Mouse (Mus musculus) gastrocnemius, adult 2 months (tissue): ENCODE results near the gene Ybx3. TPM values are rescaled to one million over a fixed set of nuclear protein-coding genes. Genes with fewer than 3 reads are reported as not detected.

Experiments used
- DNase-seq: peaks from one replicate; pipeline ENCODE4 v3.0.0; 2022
- H3K27ac ChIP-seq: fragments of 200-600 bp; 2 replicates; pipeline ENCODE4 v1.8.1; 2022; ENCODE audit warnings: mild to moderate bottlenecking
- H3K4me3 ChIP-seq: fragments of 200-600 bp; 2 replicates; pipeline ENCODE4 v1.8.1; 2022; ENCODE audit warnings: mild to moderate bottlenecking, moderate library complexity
- CTCF ChIP-seq: fragments of 200-600 bp; IDR thresholded peaks from 2 replicates; pipeline ENCODE4 v1.8.1; 2022; ENCODE audit warnings: antibody characterized with exemption, mild to moderate bottlenecking, moderate library complexity
- intact Hi-C: fragments of 180-260 bp; cut with DNase I; formaldehyde crosslinking; loops from one replicate; pipeline ENCODE4 v1.15.1; 2025
- total RNA-seq, 2 experiments: library from RNA; stranded (reverse); gene quantifications; 2 replicates each; pipeline ENCODE4 v1.2.3; 2021

Ybx3 gene
- total RNA-seq, 2 experiments from 2014 or later: 1,637 to 2,309 TPM

- TF ChIP-seq CTCF: no peak
- intact Hi-C loops: no loop called here
- Histone ChIP-seq H3K27ac (peak overlapping the region; percentile 99), H3K4me3 (peak overlapping the region; percentile 27; the same call in 1 of the 2 replicates)
- no peak for DNase-seq
Measured at GRCm38 (mm10) chr6:131378858-131379428, 9.3 kb downstream of the Ybx3 start.

- Histone ChIP-seq H3K4me3 (no peak overlapping the region), H3K27ac (peak overlapping the region; percentile 99)
- no peak for DNase-seq
- intact Hi-C loops: no loop called here
- TF ChIP-seq CTCF: no peak
Measured at GRCm38 (mm10) chr6:131377378-131377777, 10.9 kb downstream of the Ybx3 start.

GRCm38 (mm10) chr6:131374594-131375340, 13.5 kb downstream of the Ybx3 start:
- peak overlapping the region; percentile 39 for H3K4me3 ChIP-seq
- intact Hi-C loops: loop anchor here (1.0 kb wide), 1 partner anchor 9 kb away; no protein-coding TSS in a partner anchor
- TF ChIP-seq CTCF: no peak
- H3K27ac ChIP-seq: peak overlapping the region; percentile 88
- DNase-seq: peak; percentile 66

DNA sequence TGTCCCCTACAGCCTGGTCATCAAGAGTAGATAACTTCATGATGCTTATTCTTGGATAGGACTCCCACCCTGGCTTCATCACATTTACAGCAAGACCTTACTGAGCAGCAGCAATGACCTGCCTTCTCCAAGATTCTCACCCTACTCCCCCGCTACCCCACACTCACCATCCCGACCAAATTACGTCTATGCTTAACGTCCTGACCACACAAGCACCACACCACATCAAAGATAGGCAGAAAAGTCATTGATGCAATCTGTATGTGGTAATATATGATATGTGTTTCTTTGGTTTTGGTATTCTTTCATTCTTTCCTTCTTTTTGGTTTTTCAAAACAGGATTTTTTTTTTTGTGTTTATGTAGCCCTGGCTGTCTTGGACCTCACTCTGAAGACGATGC, 15.1 kb downstream of the Ybx3 start:
- no peak for TF ChIP-seq CTCF
- H3K27ac ChIP-seq: peak overlapping the region; percentile 88
- intact Hi-C loops: no loop called here
- no peak for DNase-seq
- no peak overlapping the region; the same call in 1 of the 2 replicates for H3K4me3 ChIP-seq

DNA sequence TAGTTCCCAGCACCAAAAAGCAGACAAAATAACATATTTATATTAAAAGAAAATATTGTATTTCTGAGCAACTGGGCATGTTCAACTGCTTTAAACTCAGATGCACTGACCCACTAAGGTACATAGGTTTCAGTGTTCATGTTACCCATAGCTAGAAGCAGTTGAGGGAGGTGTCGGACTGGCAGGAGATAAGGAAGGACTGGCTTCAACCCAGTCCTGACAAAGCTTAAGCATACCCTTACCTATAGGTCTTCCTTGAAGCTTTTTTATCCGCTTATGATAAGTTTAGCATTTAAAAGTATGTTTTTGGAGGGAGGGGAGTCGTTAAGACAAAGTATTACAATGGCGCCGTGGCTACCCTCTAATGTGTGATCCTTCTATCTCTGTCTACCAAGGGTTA, 17.5 kb downstream of the Ybx3 start:
- no peak for TF ChIP-seq CTCF
- no peak for DNase-seq
- intact Hi-C loops: no loop called here
- Histone ChIP-seq H3K27ac (peak overlapping the region; percentile 88), H3K4me3 (peak overlapping the region; percentile 17; the same call in 1 of the 2 replicates)

DNA sequence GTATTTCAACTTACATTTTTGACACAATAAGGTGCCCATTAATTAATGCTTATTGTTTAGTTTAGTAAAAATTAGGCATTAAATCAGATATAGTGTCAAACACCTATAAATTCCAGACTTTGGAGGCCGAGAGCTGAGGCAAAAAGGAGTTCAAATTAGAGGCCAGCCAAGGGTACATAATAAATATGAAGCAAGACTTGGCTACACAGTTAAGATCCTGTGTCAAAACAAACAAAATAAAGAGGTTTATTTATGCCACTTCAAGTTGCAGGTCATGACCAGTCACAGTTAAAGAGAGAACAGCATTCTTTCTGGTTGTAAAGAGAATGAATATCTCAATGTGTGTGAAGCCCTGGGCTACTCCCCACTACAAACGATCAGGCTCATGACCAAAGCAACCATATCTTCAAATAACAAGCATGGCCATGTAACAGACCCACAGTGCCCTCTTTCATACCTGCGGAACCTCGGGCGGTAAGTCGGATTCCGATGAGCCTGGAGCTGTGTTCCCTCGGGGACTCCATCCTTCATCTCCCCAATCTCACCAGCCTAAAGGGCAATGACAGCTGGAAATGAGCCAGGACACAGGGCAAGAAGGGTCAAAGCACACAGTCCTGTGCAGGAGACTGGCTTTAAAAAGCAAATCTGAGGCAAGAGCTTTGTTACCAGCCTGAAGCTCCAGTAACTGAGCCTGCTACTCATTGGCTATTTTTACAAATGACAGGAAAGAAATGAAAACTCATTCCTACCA, 18.2 kb downstream of the Ybx3 start:
- Histone ChIP-seq H3K4me3 (no peak overlapping the region), H3K27ac (peak overlapping the region; percentile 88)
- intact Hi-C loops: no loop called here
- peak; percentile 55 for DNase-seq
- TF ChIP-seq CTCF: no peak

GRCm38 (mm10) chr6:131367101-131367500, 21.2 kb downstream of the Ybx3 start:
- intact Hi-C loops: no loop called here
- no peak overlapping the region for H3K27ac ChIP-seq
- no peak overlapping the region for H3K4me3 ChIP-seq
- TF ChIP-seq CTCF: peak; percentile 69
- DNase-seq: no peak

GRCm38 (mm10) chr6:131364353-131364752, 23.9 kb downstream of the Ybx3 start:
- DNase-seq: no peak

DNA sequence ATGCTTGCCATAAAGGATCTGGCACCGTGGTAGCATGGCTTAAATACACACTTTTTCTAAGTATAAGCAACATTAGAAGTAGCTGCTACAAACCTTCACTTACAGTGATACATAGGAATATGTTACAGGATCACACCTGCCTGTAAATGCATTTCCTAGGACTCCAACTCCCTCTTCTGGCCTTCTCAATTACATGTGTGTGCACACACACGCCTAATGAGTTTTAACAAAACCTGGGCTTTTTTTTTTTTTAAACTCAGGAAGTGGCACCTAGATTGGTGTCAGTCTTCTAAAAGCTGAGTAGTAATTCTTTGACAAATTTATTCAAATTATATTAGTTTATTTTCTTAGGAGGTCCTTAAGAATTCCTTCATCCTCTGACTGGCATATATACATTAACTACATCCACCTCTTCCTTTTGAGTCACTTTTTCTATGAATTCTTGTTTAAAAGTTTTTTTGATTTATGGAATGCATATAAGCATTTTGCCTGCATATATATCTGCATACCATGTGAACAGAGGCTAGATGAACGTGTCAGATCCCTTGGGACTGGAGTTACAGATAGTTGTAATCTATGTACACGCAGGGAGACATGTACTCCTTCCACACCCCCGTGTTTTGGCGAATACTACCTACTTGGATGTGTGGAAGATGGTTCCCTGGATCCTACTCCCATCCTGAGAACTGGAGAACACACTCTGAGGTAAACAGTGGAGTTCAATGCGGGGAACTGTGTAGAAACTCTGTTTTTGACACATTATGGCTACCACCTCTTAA, 25.1 kb downstream of the Ybx3 start:
- no peak overlapping the region for H3K4me3 ChIP-seq
- DNase-seq: no peak
- intact Hi-C loops: no loop called here
- TF ChIP-seq CTCF: no peak
- H3K27ac ChIP-seq: no peak overlapping the region

More at GRCm38 (mm10) chr6:131364353-131364752, 23.9 kb downstream of the Ybx3 start:
- Histone ChIP-seq H3K4me3 (no peak overlapping the region), H3K27ac (no peak overlapping the region)
- TF ChIP-seq CTCF: no peak
- intact Hi-C loops: no loop called here

GRCm38 (mm10) chr6:131360693-131361092, 27.6 kb downstream of the Ybx3 start:
- Histone ChIP-seq H3K27ac (no peak overlapping the region), H3K4me3 (no peak overlapping the region)
- DNase-seq: peak; percentile 68
- intact Hi-C loops: no loop called here
- no peak for TF ChIP-seq CTCF

DNA sequence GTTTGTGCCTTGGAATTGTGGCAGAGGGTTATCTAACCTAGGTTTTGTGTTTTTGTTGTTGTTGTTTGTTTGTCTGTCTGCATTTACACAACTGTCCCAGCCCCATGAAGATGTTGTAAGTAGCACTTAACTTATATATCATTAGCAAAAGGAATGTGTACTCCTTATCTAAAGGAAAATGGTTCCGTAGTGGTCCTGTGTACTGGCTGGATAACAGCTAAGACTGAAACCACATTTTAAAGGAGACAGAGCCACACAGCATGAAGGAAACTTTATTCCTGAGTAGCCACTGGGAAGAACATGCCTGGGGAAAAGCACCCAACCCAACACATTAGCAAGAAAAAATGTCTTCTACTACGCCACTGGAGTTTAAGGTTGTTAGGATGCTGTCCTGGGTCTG, 28.7 kb downstream of the Ybx3 start:
- no peak for DNase-seq
- TF ChIP-seq CTCF: no peak
- no peak overlapping the region for H3K4me3 ChIP-seq
- no peak overlapping the region for H3K27ac ChIP-seq
- intact Hi-C loops: no loop called here

DNA sequence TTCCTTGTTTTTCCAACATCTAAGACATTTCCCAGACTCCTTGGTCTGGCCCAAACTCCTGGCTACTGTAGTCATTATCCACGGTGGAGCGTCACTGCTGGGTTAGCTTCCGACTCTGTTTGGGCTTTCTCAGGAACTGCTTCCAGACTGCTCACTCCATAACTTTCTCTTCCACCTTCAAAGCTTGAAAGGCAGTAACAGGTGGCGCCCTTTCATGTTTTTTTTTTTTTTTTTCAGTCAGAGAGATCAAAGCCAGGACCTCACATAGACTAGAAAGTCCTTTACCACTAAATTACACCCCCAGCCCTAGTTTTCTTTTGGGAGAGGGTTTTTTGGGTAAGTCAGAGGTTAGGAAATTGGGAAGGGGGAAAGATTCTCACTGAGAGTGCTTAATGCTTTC, 33.4 kb downstream of the Ybx3 start:
- DNase-seq: no peak
- Histone ChIP-seq H3K27ac (no peak overlapping the region), H3K4me3 (no peak overlapping the region)
- TF ChIP-seq CTCF: no peak
- intact Hi-C loops: loop anchor here (5.0 kb wide), 1 partner anchor 63 kb away; the partner anchor contains the start of gene Magohb
